Mouse (Mus musculus) heart, postnatal 0 days (tissue): ENCODE data around the gene Gm10959.

ENCODE experiments used
- CTCF ChIP-seq: IDR thresholded peaks from 2 replicates; pipeline ENCODE4 v1.5.1; 2016; ENCODE audit warnings: antibody characterized with exemption, control low read depth, low read depth
- EP300 ChIP-seq: IDR thresholded peaks from 2 replicates; pipeline ENCODE4 v1.6.1; 2016; ENCODE audit warnings: antibody characterized with exemption, low read depth

DNA sequence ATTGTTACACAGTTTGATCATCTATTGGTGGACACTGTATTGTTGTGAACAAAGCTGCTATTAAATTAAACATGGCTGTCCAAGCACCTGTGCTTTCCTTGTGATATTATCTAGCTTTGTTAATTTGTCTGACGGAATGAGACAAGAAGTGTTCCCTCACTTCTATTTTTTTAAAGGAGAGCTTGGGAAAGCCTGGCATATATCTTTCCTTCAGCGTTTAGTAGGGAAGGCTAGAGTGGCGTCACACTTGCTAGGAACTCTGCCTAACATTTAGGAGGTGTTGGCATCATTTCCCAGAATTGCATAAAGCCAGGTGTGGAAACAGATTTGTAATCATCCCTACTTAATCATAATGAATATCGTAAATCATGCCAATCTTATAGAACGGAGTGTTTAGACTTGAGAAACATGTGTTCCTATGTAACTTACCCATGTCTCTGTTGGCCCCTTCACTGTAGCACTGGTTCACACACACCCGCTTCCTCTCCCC is 2.9 kb downstream of the Gm10959 start:
- TF ChIP-seq CTCF (no peak), EP300 (no peak)
